Mouse (Mus musculus): ENCODE measurements at regions not wholly inside any gene's neighbourhood (a gene's known extent, or its start where the extent isn't known, plus 50 kb on each side); places are given as distances from the start of the nearest gene placed in this dataset.

DNA sequence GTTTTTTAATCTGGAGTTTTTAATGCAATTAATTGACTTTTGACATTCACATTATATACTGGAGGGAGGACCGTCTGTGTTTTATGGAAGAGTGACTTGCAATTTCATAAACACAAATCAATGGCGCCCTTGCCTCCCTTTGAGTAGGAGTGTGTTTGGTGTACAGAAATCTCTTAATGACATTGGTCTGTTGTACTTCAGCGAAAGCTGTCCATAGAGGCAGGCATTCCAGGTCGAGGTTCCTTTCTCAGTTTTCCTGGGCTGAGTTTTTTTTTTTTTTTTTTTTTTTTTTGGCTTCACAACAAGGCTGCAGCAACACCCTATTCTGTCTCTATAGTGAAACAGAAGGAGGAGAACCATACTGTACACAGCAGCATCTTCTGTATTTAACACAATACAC, 427.4 kb upstream of the Ccnh start:
- TF ChIP-seq POLR2A (IDR thresholded peaks at IDR 0.05; ENCODE audit: low read depth, low read length) = no peak
- TF ChIP-seq CTCF (IDR thresholded peaks at IDR 0.05; ENCODE audit: extremely low read depth, insufficient read depth, insufficient read length, insufficient replicate concordance) = no peak
